Mouse (Mus musculus) intestine, embryonic 14.5 days (tissue): ENCODE measurements around the gene Foxo6. TPM values are rescaled to one million over a fixed set of nuclear protein-coding genes. Genes with fewer than 3 reads are reported as not detected.

Experiments
- ATAC-seq: fragments of 200-750 bp; cut with Nextera tagmentation; replicated peaks from 2 replicates; pipeline ENCODE4 v1.8.0; 2017; ENCODE audit warnings: low read depth, moderate number of reproducible peaks, moderate TSS enrichment, moderate library complexity; ENCODE audit not compliant: low FRiP score, low TSS enrichment
- DNase-seq: peaks from one replicate; pipeline ENCODE4 v3.0.0-alpha.2; 2018; ENCODE audit warnings: low spot score
- H3K27ac ChIP-seq: fragments of 300-500 bp; sonication (generic); 2 replicates; pipeline ENCODE4 v1.5.1; 2014; ENCODE audit warnings: low read depth, mild to moderate bottlenecking, control low read depth
- H3K27me3 ChIP-seq: fragments of 300-500 bp; sonication (generic); replicated peaks from 2 replicates; pipeline ENCODE4 v1.6.1; 2014; ENCODE audit warnings: low read length, control low read depth; ENCODE audit not compliant: control insufficient read depth, insufficient read depth
- H3K36me3 ChIP-seq: fragments of 300-500 bp; sonication (generic); 2 replicates; pipeline ENCODE4 v1.6.1; 2014; ENCODE audit warnings: low read length, control low read depth; ENCODE audit not compliant: control insufficient read depth, insufficient read depth
- H3K4me1 ChIP-seq: fragments of 300-500 bp; sonication (generic); replicated peaks from 2 replicates; pipeline ENCODE4 v1.6.1; 2014; ENCODE audit warnings: low read length, control low read depth, mixed read lengths; ENCODE audit not compliant: control insufficient read depth, insufficient read depth
- H3K4me2 ChIP-seq: fragments of 300-500 bp; sonication (generic); 2 replicates; pipeline ENCODE4 v1.6.1; 2014; ENCODE audit warnings: low read length
- H3K4me3 ChIP-seq: fragments of 300-500 bp; sonication (generic); 2 replicates; pipeline ENCODE4 v1.5.1; 2014; ENCODE audit warnings: low read depth, low read length, control low read depth, mixed read lengths
- H3K9ac ChIP-seq: fragments of 300-500 bp; sonication (generic); 2 replicates; pipeline ENCODE4 v1.6.1; 2014; ENCODE audit warnings: mild to moderate bottlenecking, low read length
- H3K9me3 ChIP-seq: fragments of 300-500 bp; sonication (generic); 2 replicates; pipeline ENCODE4 v1.6.1; 2016; ENCODE audit warnings: low read length, control low read depth; ENCODE audit not compliant: control insufficient read depth
- WGBS: fragments of 180-500 bp; shearing (Covaris S2); extraction: QIAGEN DNeasy Blood & Tissue Kit; methylation state at CpG from one replicate; pipeline ENCODE4 v1.1.7; 2014; 5-methylcytosine and 5-hydroxymethylcytosine counted together
- polyA plus RNA-seq: library from polyadenylated mRNA; unstranded; fragments of >200 nt; fragmentation: Nextera tagmentation; extraction: Ambion mirVana; gene quantifications from 2 replicates; pipeline ENCODE4 v1.2.1, GENCODE M21; 2014

Foxo6 gene
- polyA plus RNA-seq, 1 experiment from 2014 or later, result 0.39 TPM

- no peak for DNase-seq
- Histone ChIP-seq H3K4me3 (no peak overlapping the region), H3K36me3 (no peaks in the 10 kb centered on the region), H3K27me3 (no peaks in the 10 kb centered on the region), H3K9ac (no peak overlapping the region), H3K4me1 (no peaks in the 10 kb centered on the region), H3K27ac (no peak overlapping the region), H3K4me2 (no peak overlapping the region), H3K9me3 (no peaks in the 10 kb centered on the region)
- no peak for ATAC-seq
- WGBS, result 97% methylated on average over 1 of the region's 1 CpGs
Measured at GRCm38 (mm10) chr4:120323858-120324257, 36.7 kb upstream of the Foxo6 start.

GRCm38 (mm10) chr4:120323198-120323597, 36.0 kb upstream of the Foxo6 start:
- no peak overlapping the region for H3K9ac ChIP-seq
- no peaks in the 10 kb centered on the region for H3K9me3 ChIP-seq
- no peak overlapping the region for H3K4me3 ChIP-seq
- ATAC-seq (no peak), DNase-seq (no peak)
- no peak overlapping the region for H3K4me2 ChIP-seq
- no peaks in the 10 kb centered on the region for H3K27me3 ChIP-seq
- H3K36me3 ChIP-seq, result no peaks in the 10 kb centered on the region
- no peaks in the 10 kb centered on the region for H3K4me1 ChIP-seq
- H3K27ac ChIP-seq, result no peak overlapping the region
- WGBS, result 36% methylated on average over 6 of the region's 6 CpGs

GRCm38 (mm10) chr4:120317541-120317940, 30.4 kb upstream of the Foxo6 start:
- WGBS, result 59% methylated on average over 2 of the region's 2 CpGs
- no peaks in the 10 kb centered on the region for H3K27me3 ChIP-seq
- no peak for ATAC-seq

GRCm38 (mm10) chr4:120316716-120317115, 29.6 kb upstream of the Foxo6 start:
- ATAC-seq, result no peak
- H3K4me3 ChIP-seq, result no peak overlapping the region
- H3K4me2 ChIP-seq, result no peak overlapping the region
- no peaks in the 10 kb centered on the region for H3K27me3 ChIP-seq
- H3K27ac ChIP-seq, result no peak overlapping the region
- WGBS, result 81% methylated on average over 4 of the region's 4 CpGs
- no peaks in the 10 kb centered on the region for H3K4me1 ChIP-seq
- no peaks in the 10 kb centered on the region for H3K36me3 ChIP-seq
- H3K9me3 ChIP-seq, result no peaks in the 10 kb centered on the region
- no peak overlapping the region for H3K9ac ChIP-seq
- no peak for DNase-seq

More at GRCm38 (mm10) chr4:120317541-120317940, 30.4 kb upstream of the Foxo6 start:
- DNase-seq, result no peak
- no peaks in the 10 kb centered on the region for H3K36me3 ChIP-seq
- no peak overlapping the region for H3K9ac ChIP-seq
- no peak overlapping the region for H3K4me3 ChIP-seq
- H3K4me1 ChIP-seq, result no peaks in the 10 kb centered on the region
- H3K4me2 ChIP-seq, result no peak overlapping the region
- no peaks in the 10 kb centered on the region for H3K9me3 ChIP-seq
- no peak overlapping the region for H3K27ac ChIP-seq

GRCm38 (mm10) chr4:120314571-120314970, 27.4 kb upstream of the Foxo6 start:
- Histone ChIP-seq H3K27me3 (no peaks in the 10 kb centered on the region), H3K9ac (no peak overlapping the region), H3K4me1 (no peaks in the 10 kb centered on the region), H3K27ac (no peak overlapping the region), H3K4me2 (no peak overlapping the region), H3K9me3 (no peaks in the 10 kb centered on the region), H3K36me3 (no peaks in the 10 kb centered on the region), H3K4me3 (no peak overlapping the region)
- 42% methylated on average over 3 of the region's 3 CpGs for WGBS
- ATAC-seq (no peak), DNase-seq (no peak)

- Histone ChIP-seq H3K4me2 (no peak overlapping the region), H3K36me3 (no peaks in the 10 kb centered on the region), H3K9me3 (no peaks in the 10 kb centered on the region), H3K4me1 (no peaks in the 10 kb centered on the region), H3K4me3 (no peak overlapping the region), H3K27me3 (no peaks in the 10 kb centered on the region), H3K9ac (no peak overlapping the region), H3K27ac (no peak overlapping the region)
- ATAC-seq (no peak), DNase-seq (no peak)
- 89% methylated on average over 5 of the region's 5 CpGs for WGBS
Measured at GRCm38 (mm10) chr4:120313309-120313708, 26.2 kb upstream of the Foxo6 start.

GRCm38 (mm10) chr4:120304580-120304979, 17.4 kb upstream of the Foxo6 start:
- H3K9ac ChIP-seq, result no peak overlapping the region
- WGBS, result 15% methylated on average over 9 of the region's 9 CpGs

GRCm38 (mm10) chr4:120299287-120299686, 12.1 kb upstream of the Foxo6 start:
- no peak overlapping the region for H3K27ac ChIP-seq
- no peak overlapping the region for H3K4me3 ChIP-seq
- no peaks in the 10 kb centered on the region for H3K4me1 ChIP-seq
- H3K9me3 ChIP-seq, result no peaks in the 10 kb centered on the region
- no peak for DNase-seq
- H3K9ac ChIP-seq, result no peak overlapping the region
- no peaks in the 10 kb centered on the region for H3K36me3 ChIP-seq
- WGBS, result 52% methylated on average over 7 of the region's 7 CpGs
- no peak for ATAC-seq
- H3K27me3 ChIP-seq, result no peaks in the 10 kb centered on the region
- H3K4me2 ChIP-seq, result no peak overlapping the region

More at GRCm38 (mm10) chr4:120304580-120304979, 17.4 kb upstream of the Foxo6 start:
- H3K27me3 ChIP-seq, result no peaks in the 10 kb centered on the region; the same call in 1 of the 2 replicates
- no peaks in the 10 kb centered on the region for H3K4me1 ChIP-seq
- no peak overlapping the region for H3K27ac ChIP-seq
- H3K4me3 ChIP-seq, result no peak overlapping the region
- no peaks in the 10 kb centered on the region for H3K36me3 ChIP-seq
- ATAC-seq, result no peak
- no peak overlapping the region for H3K4me2 ChIP-seq
- no peaks in the 10 kb centered on the region for H3K9me3 ChIP-seq
- DNase-seq, result no peak

GRCm38 (mm10) chr4:120291106-120291822, 4.1 kb upstream of the Foxo6 start:
- H3K36me3 ChIP-seq, result no peaks in the 10 kb centered on the region
- ATAC-seq (no peak), DNase-seq (no peak)
- H3K27ac ChIP-seq, result no peak overlapping the region
- peaks cover 8% of the 10 kb centered on the region; the same call in 1 of the 2 replicates for H3K4me1 ChIP-seq
- WGBS, result 78% methylated on average over 11 of the region's 11 CpGs
- H3K4me2 ChIP-seq, result no peak overlapping the region
- peaks cover 13% of the 10 kb centered on the region for H3K27me3 ChIP-seq
- H3K9me3 ChIP-seq, result no peaks in the 10 kb centered on the region
- no peak overlapping the region for H3K9ac ChIP-seq
- no peak overlapping the region for H3K4me3 ChIP-seq
